Mouse (Mus musculus): Measurements from ENCODE around the gene Plekhg5.

DNA sequence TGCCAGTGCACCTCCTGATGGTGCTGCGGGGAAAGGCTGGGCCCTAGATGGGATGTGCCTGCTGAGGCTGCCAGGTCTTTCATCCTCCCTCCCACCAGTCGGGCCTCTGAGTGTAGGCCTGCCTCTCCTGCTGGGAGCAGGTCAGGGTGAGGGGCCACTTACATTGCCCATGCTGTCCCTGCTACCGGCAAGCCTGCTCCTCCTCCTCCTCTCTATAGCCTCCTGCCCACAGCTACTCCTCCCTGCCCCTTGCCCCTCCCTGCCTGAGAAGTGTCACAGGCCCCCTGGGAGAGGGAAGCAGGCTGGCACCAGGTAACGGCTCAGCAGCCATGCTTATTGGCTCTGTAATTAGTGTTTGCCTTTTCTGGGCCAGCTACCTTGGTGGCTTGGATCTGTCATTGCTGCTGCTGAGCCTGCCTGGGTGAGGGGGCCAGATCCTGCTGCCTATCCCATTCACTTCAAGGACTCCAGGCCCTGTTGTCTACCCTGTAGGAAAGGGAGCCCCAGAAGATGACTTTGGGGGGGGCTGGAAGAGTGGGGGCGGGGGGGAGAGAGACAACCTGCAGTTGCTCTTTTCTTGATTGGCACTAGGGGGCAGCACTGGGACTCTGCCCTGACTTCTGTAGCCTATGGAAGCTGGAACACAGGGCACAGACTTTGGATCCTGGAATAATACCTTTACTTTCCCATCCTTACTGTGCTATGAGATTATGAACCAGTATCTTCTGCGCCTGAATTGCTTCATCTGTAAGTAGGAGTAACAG lies 64.0 kb downstream of the Plekhg5 start:
- TF ChIP-seq CTCF (IDR thresholded peaks at IDR 0.05; ENCODE audit: low read depth) (peak; percentile 73), EP300 (IDR thresholded peaks at IDR 0.05; ENCODE audit: low read depth) (no peak)

Measured in liver, postnatal 0 days (tissue).